9 mouse cellular contexts compared by ENCODE assay signal in genomic region chr6:16797669-16798068, GRCm38 (mm10).
DNase-seq lines count a peak whose midpoint lies in the region; ATAC-seq and TF ChIP-seq lines count a peak whose summit lies in the region.
"Had no signal": no experiment of that assay in that cellular context is flagged by ENCODE, and none has a peak within 500 bp of the region (broad histone marks: within the 10 kb centered on the region; RNA-seq: fewer than 3 reads in every experiment).

No protein-coding gene starts in this region.

- H3K27me3 ChIP-seq in embryonic facial prominence, embryonic 13.5 days: peaks cover 16% of the 10 kb centered on the region
- no peaks in the 10 kb centered on the region for H3K27me3 ChIP-seq in hindbrain, postnatal 0 days (ENCODE audit: insufficient read depth, low read length)
- H3K27me3 ChIP-seq in midbrain, embryonic 15.5 days (replicated peaks): no peaks in the 10 kb centered on the region
- H3K27me3 ChIP-seq: liver, embryonic 15.5 days had no signal

- peak; percentile 1 for DNase-seq in ovary, adult 18-20 months (ENCODE audit: low spot score)
- no peak for DNase-seq in ovary, postnatal 10 days (ENCODE audit: low spot score)
- peak; percentile 83 for DNase-seq in hindbrain, postnatal 0 days (ENCODE audit: low spot score)
- peak; percentile 33 to 38 for DNase-seq in left cerebral cortex, adult 2 months (ENCODE audit: extremely low spot score in 1 of 2, low spot score in 2 of 2)
- DNase-seq in thymus, postnatal 4 days: no peak

- peak; percentile 78 for TF ChIP-seq CTCF in hindbrain, postnatal 0 days (IDR thresholded peaks at IDR 0.05; ENCODE audit: low read depth)
- TF ChIP-seq CTCF in left cerebral cortex, adult 2 months (IDR thresholded peaks at IDR 0.05): peak; percentile 66

- no peak for ATAC-seq in embryonic facial prominence, embryonic 13.5 days (ENCODE audit: insufficient number of reproducible peaks, insufficient read depth, low FRiP score, low TSS enrichment, low read depth)
- peak; percentile 58; the same call in 1 of the 2 replicates for ATAC-seq in hindbrain, postnatal 0 days
- peak; percentile 78; the same call in 1 of the 2 replicates for ATAC-seq in midbrain, embryonic 15.5 days (replicated peaks)
- ATAC-seq in erythroid progenitor cell, adult 5-6 weeks (replicated peaks; ENCODE audit: low FRiP score, poor library complexity, severe bottlenecking): no peak

- intact Hi-C loops in left cerebral cortex, adult 2 months (cut with DNase I): loop anchor here (5.0 to 10.0 kb wide), 4 partner anchors 575 to 1963 kb away; no protein-coding TSS in a partner anchor

- H3K4me1 ChIP-seq in embryonic facial prominence, embryonic 13.5 days: peaks cover 12% of the 10 kb centered on the region; the same call in 1 of the 2 replicates
- H3K4me1 ChIP-seq in hindbrain, postnatal 0 days (ENCODE audit: insufficient read depth, low read length): no peaks in the 10 kb centered on the region
- peaks cover 9% of the 10 kb centered on the region; the same call in 1 of the 2 replicates for H3K4me1 ChIP-seq in midbrain, embryonic 15.5 days
- H3K4me1 ChIP-seq: liver, embryonic 15.5 days had no signal

- peak overlapping the region; percentile 31 for H3K4me2 ChIP-seq in embryonic facial prominence, embryonic 13.5 days
- no peak overlapping the region for H3K4me2 ChIP-seq in hindbrain, postnatal 0 days (ENCODE audit: low read depth, low read length)
- H3K4me2 ChIP-seq in midbrain, embryonic 15.5 days: 0 out of 2 replicates have a peak overlapping the region, but pooled peaks have one; percentile 25
- H3K4me2 ChIP-seq: liver, embryonic 15.5 days had no signal

- H3K36me3 ChIP-seq in embryonic facial prominence, embryonic 13.5 days: no peaks in the 10 kb centered on the region
- no peaks in the 10 kb centered on the region for H3K36me3 ChIP-seq in hindbrain, postnatal 0 days (ENCODE audit: insufficient read depth, low read length)
- H3K36me3 ChIP-seq in midbrain, embryonic 15.5 days (replicated peaks): no peaks in the 10 kb centered on the region
- H3K36me3 ChIP-seq: liver, embryonic 15.5 days had no signal

- 19% methylated on average over 10 of the region's 10 CpGs for WGBS in embryonic facial prominence, embryonic 13.5 days
- 19% methylated on average over 10 of the region's 10 CpGs for WGBS in hindbrain, postnatal 0 days
- 19% methylated on average over 10 of the region's 10 CpGs for WGBS in midbrain, embryonic 15.5 days

- H3K9ac ChIP-seq in embryonic facial prominence, embryonic 13.5 days: no peak overlapping the region
- H3K9ac ChIP-seq in hindbrain, postnatal 0 days (replicated peaks; ENCODE audit: low read length): no peak overlapping the region
- H3K9ac ChIP-seq in midbrain, embryonic 15.5 days: no peak overlapping the region
- H3K9ac ChIP-seq: liver, embryonic 15.5 days had no signal

- H3K4me3 ChIP-seq in embryonic facial prominence, embryonic 13.5 days: no peak overlapping the region
- no peak overlapping the region for H3K4me3 ChIP-seq in hindbrain, postnatal 0 days (ENCODE audit: low read length)
- H3K4me3 ChIP-seq in left cerebral cortex, adult 2 months: no peak overlapping the region
- no peak overlapping the region for H3K4me3 ChIP-seq in midbrain, embryonic 15.5 days
- H3K4me3 ChIP-seq: liver, embryonic 15.5 days had no signal

- no peak overlapping the region for H3K27ac ChIP-seq in embryonic facial prominence, embryonic 13.5 days
- no peak overlapping the region for H3K27ac ChIP-seq in hindbrain, postnatal 0 days
- no peak overlapping the region for H3K27ac ChIP-seq in left cerebral cortex, adult 2 months
- no peak overlapping the region for H3K27ac ChIP-seq in midbrain, embryonic 15.5 days
- H3K27ac ChIP-seq: liver, embryonic 15.5 days had no signal

- no peaks in the 10 kb centered on the region for H3K9me3 ChIP-seq in embryonic facial prominence, embryonic 13.5 days
- H3K9me3 ChIP-seq in hindbrain, postnatal 0 days (ENCODE audit: low read length): no peaks in the 10 kb centered on the region
- H3K9me3 ChIP-seq in midbrain, embryonic 15.5 days: no peaks in the 10 kb centered on the region
- H3K9me3 ChIP-seq: liver, embryonic 15.5 days had no signal

Comparison
In these comparisons a context has a peak if more than half of its experiments do, and no peak if none do; other contexts are left out.
1. DNase-seq: peak in ovary, adult 18-20 months (single experiment), hindbrain, postnatal 0 days (single experiment) and left cerebral cortex, adult 2 months (2 of 2); none in ovary, postnatal 10 days (single experiment) and thymus, postnatal 4 days (single experiment).
2. ATAC-seq: peak in hindbrain, postnatal 0 days (single experiment) and midbrain, embryonic 15.5 days (single experiment); none in embryonic facial prominence, embryonic 13.5 days (single experiment) and erythroid progenitor cell, adult 5-6 weeks (single experiment).